In the genomic region with DNA sequence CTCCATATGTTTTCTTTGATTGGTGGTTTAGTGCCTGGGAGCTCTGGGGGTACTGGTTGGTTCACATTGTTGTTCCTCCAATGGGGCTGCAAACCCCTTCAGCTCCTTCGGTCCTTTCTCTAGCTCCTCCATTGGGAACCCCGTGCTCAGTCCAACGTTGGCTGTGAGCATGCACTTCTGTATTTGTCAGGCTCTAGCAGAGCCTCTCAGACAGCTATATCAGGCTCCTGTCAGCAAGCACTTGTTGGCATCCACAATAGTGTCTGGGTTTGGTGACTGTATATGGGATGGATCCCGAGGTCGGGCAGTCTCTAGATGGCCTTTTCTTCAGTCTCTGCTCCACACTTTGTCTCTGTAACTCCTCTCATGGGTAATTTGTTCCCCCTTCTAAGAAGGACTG, we compare ENCODE assay signal across 9 mouse cellular contexts. TPM values are rescaled to one million over a fixed set of nuclear protein-coding genes. Genes with fewer than 3 reads are reported as not detected.
A peak's percentile ranks its signal among the peaks of the same experiment; 100 is the strongest.
DNase-seq lines count a peak whose midpoint lies in the region; ATAC-seq lines count a peak whose summit lies in the region.
"Not testable (repeated sequence)": the region's sequence is repeated elsewhere in the genome, so short reads cannot be mapped to it uniquely, and the experiment has no call there.
"Had no signal": no experiment of that assay in that cellular context is flagged by ENCODE, and none has a peak within 500 bp of the region (broad histone marks: within the 10 kb centered on the region; RNA-seq: fewer than 3 reads in every experiment).

No protein-coding gene starts in this region.

- H3K27ac ChIP-seq in forebrain, embryonic 11.5 days (ENCODE audit: low read depth, low read length); intestine, embryonic 14.5 days (ENCODE audit: low read depth); liver, embryonic 11.5 days (ENCODE audit: low read depth, low read length): not testable (repeated sequence)
- H3K27ac ChIP-seq in heart, embryonic 12.5 days (ENCODE audit: poor library complexity, severe bottlenecking) = 0 out of 2 replicates have a peak overlapping the region, but pooled peaks have one; percentile 1
- H3K27ac ChIP-seq in heart, embryonic 14.5 days (replicated peaks in 1 of 2; ENCODE audit: control insufficient read depth in 1 of 2, insufficient read depth in 1 of 2, low read depth in 2 of 2, low read length in 2 of 2) = 0 out of 4 replicates have a peak overlapping the region, but pooled peaks have one; percentile 33 to 43
- H3K27ac ChIP-seq in heart, embryonic 16.5 days (ENCODE audit: low read length) = 0 out of 2 replicates have a peak overlapping the region, but pooled peaks have one; percentile 35

- H3K9ac ChIP-seq in forebrain, embryonic 11.5 days (ENCODE audit: low read length); heart, embryonic 12.5 days; heart, embryonic 14.5 days (ENCODE audit: low read length); heart, embryonic 16.5 days (ENCODE audit: low read length); intestine, embryonic 14.5 days (ENCODE audit: low read length); liver, embryonic 11.5 days (ENCODE audit: low read depth, low read length): not testable (repeated sequence)

- WGBS in forebrain, embryonic 11.5 days = 65% methylated on average over 5 of the region's 5 CpGs
- WGBS in heart, embryonic 12.5 days = 32% methylated on average over 5 of the region's 5 CpGs
- 19% methylated on average over 5 of the region's 5 CpGs for WGBS in heart, embryonic 14.5 days
- 32% methylated on average over 5 of the region's 5 CpGs for WGBS in heart, embryonic 16.5 days
- 61% methylated on average over 5 of the region's 5 CpGs for WGBS in intestine, embryonic 14.5 days
- WGBS in liver, embryonic 11.5 days = 52% methylated on average over 5 of the region's 5 CpGs

- not testable (repeated sequence) for ATAC-seq in forebrain, embryonic 11.5 days (replicated peaks; ENCODE audit: low FRiP score); heart, embryonic 12.5 days (ENCODE audit: insufficient number of reproducible peaks, low FRiP score); heart, embryonic 14.5 days (ENCODE audit: insufficient number of reproducible peaks, insufficient read depth, low FRiP score, low read depth); intestine, embryonic 14.5 days (replicated peaks; ENCODE audit: low FRiP score, low TSS enrichment, low read depth); liver, embryonic 11.5 days (replicated peaks; ENCODE audit: low FRiP score)
- ATAC-seq in heart, embryonic 16.5 days (replicated peaks; ENCODE audit: extremely low read depth, insufficient read depth, low FRiP score) = 0 out of 2 replicates have a peak, but pooled peaks have one; percentile 19

- not testable (repeated sequence) for H3K27me3 ChIP-seq in forebrain, embryonic 11.5 days (ENCODE audit: control insufficient read depth, insufficient read depth, low read length); heart, embryonic 12.5 days (replicated peaks); heart, embryonic 14.5 days (ENCODE audit: control insufficient read depth, insufficient read depth, low read length); heart, embryonic 16.5 days (ENCODE audit: control insufficient read depth, insufficient read depth, low read length); intestine, embryonic 14.5 days (replicated peaks; ENCODE audit: control insufficient read depth, insufficient read depth, low read length); liver, embryonic 11.5 days (replicated peaks; ENCODE audit: control insufficient read depth, insufficient read depth, low read length)

- DNase-seq in forebrain, embryonic 11.5 days (ENCODE audit: low spot score) = peak; percentile 11
- peak; percentile 21 for DNase-seq in heart, adult 8-10 months (ENCODE audit: low spot score)
- peak; percentile 23 for DNase-seq in intestine, embryonic 14.5 days (ENCODE audit: low spot score)
- DNase-seq in liver, embryonic 11.5 days (ENCODE audit: low spot score) = peak; percentile 19
- DNase-seq in thymus, postnatal 0 days (ENCODE audit: low spot score) = peak; percentile 0

- H3K4me2 ChIP-seq in forebrain, embryonic 11.5 days (ENCODE audit: low read depth, low read length, severe bottlenecking); heart, embryonic 12.5 days; heart, embryonic 14.5 days (ENCODE audit: low read length); heart, embryonic 16.5 days (ENCODE audit: low read depth, low read length); intestine, embryonic 14.5 days (ENCODE audit: low read length); liver, embryonic 11.5 days: not testable (repeated sequence)

- H3K9me3 ChIP-seq in forebrain, embryonic 11.5 days (ENCODE audit: control insufficient read depth, low read length); heart, embryonic 12.5 days (replicated peaks); heart, embryonic 14.5 days (ENCODE audit: control insufficient read depth, low read length); heart, embryonic 16.5 days (replicated peaks; ENCODE audit: control insufficient read depth, low read length); intestine, embryonic 14.5 days (ENCODE audit: control insufficient read depth, low read length); liver, embryonic 11.5 days (ENCODE audit: control insufficient read depth, low read length): not testable (repeated sequence)

- H3K4me3 ChIP-seq in forebrain, embryonic 11.5 days (ENCODE audit: low read depth, low read length); heart, embryonic 12.5 days; heart, embryonic 14.5 days (ENCODE audit: control insufficient read depth in 1 of 2, insufficient read depth in 1 of 2, low read depth in 1 of 2, low read length in 2 of 2); heart, embryonic 16.5 days (ENCODE audit: low read length); intestine, embryonic 14.5 days (ENCODE audit: low read depth, low read length); liver, embryonic 11.5 days (ENCODE audit: low read depth, low read length): not testable (repeated sequence)

- H3K4me1 ChIP-seq in forebrain, embryonic 11.5 days (replicated peaks; ENCODE audit: control insufficient read depth, insufficient read depth, low read length); heart, embryonic 14.5 days (ENCODE audit: control insufficient read depth in 2 of 2, insufficient read depth in 2 of 2, low read length in 2 of 2); intestine, embryonic 14.5 days (replicated peaks; ENCODE audit: control insufficient read depth, insufficient read depth, low read length); liver, embryonic 11.5 days (replicated peaks; ENCODE audit: control insufficient read depth, insufficient read depth, low read length): not testable (repeated sequence)
- peaks cover 12% of the 10 kb centered on the region for H3K4me1 ChIP-seq in heart, embryonic 12.5 days (replicated peaks)
- peaks cover 12% of the 10 kb centered on the region for H3K4me1 ChIP-seq in heart, embryonic 16.5 days (ENCODE audit: control insufficient read depth, insufficient read depth, low read length)

- not testable (repeated sequence) for H3K36me3 ChIP-seq in forebrain, embryonic 11.5 days (ENCODE audit: control insufficient read depth, insufficient read depth, low read length); heart, embryonic 12.5 days; heart, embryonic 14.5 days (ENCODE audit: control insufficient read depth, insufficient read depth, low read length); heart, embryonic 16.5 days (ENCODE audit: control insufficient read depth, insufficient read depth); intestine, embryonic 14.5 days (ENCODE audit: control insufficient read depth, insufficient read depth, low read length); liver, embryonic 11.5 days (ENCODE audit: control insufficient read depth, insufficient read depth, low read length)

RNA-seq across cellular contexts. Expression of a gene that starts 5.4 kb away (rescaled TPM):
- polyA plus RNA-seq in forebrain, embryonic 11.5 days (2014; fragmentation: Nextera tagmentation; extraction: Ambion mirVana) = 8.6 and 10.4 TPM in 2 replicates
- total RNA-seq in heart, adult 8-10 months (2022) = 1 to 10 TPM in 2 of 4 experiments, under 1 TPM in 2; 0.80 to 3.1 (median 1.6) TPM
- polyA plus RNA-seq in heart, embryonic 12.5 days (2016; fragmentation: Nextera tagmentation; extraction: Ambion mirVana) = 36.8 and 38.2 TPM in 2 replicates
- 43.7 and 51.6 TPM in 2 replicates for polyA plus RNA-seq in heart, embryonic 14.5 days (2014; fragmentation: Nextera tagmentation; extraction: Ambion mirVana)
- polyA plus RNA-seq in heart, embryonic 16.5 days (2015; fragmentation: Nextera tagmentation; extraction: Ambion mirVana) = 36.3 and 43.4 TPM in 2 replicates
- 55.8 and 58.2 TPM in 2 replicates for polyA plus RNA-seq in intestine, embryonic 14.5 days (2014; fragmentation: Nextera tagmentation; extraction: Ambion mirVana)
- 28.3 and 32.1 TPM in 2 replicates for polyA plus RNA-seq in liver, embryonic 11.5 days (2014; fragmentation: Nextera tagmentation; extraction: Ambion mirVana)
- polyA plus RNA-seq in thymus, postnatal 0 days (2015; fragmentation: Nextera tagmentation; extraction: Ambion mirVana) = 1.5 and 2.4 TPM in 2 replicates
- polyA plus RNA-seq: C2C12 had no signal

RNA-seq across cellular contexts. Expression of a gene that starts 6.2 kb away (rescaled TPM):
- polyA plus RNA-seq in forebrain, embryonic 11.5 days (2014; fragmentation: Nextera tagmentation; extraction: Ambion mirVana) = 0.39 TPM in 1 of 2 replicates, not detected in the other
- under 1 TPM in 3 of 4 experiments, not detected in 1; 0.09 to 0.22 (median 0.14) TPM for total RNA-seq in heart, adult 8-10 months (2022)
- 0.06 and 0.14 TPM in 2 replicates for polyA plus RNA-seq in heart, embryonic 12.5 days (2016; fragmentation: Nextera tagmentation; extraction: Ambion mirVana)
- polyA plus RNA-seq in heart, embryonic 14.5 days (2014; fragmentation: Nextera tagmentation; extraction: Ambion mirVana) = 0.16 and 0.23 TPM in 2 replicates
- polyA plus RNA-seq in heart, embryonic 16.5 days (2015; fragmentation: Nextera tagmentation; extraction: Ambion mirVana) = 0.17 and 0.22 TPM in 2 replicates
- 0.11 and 0.36 TPM in 2 replicates for polyA plus RNA-seq in intestine, embryonic 14.5 days (2014; fragmentation: Nextera tagmentation; extraction: Ambion mirVana)
- polyA plus RNA-seq in liver, embryonic 11.5 days (2014; fragmentation: Nextera tagmentation; extraction: Ambion mirVana) = 0.12 TPM in 2 replicates
- 0.05 and 0.08 TPM in 2 replicates for polyA plus RNA-seq in thymus, postnatal 0 days (2015; fragmentation: Nextera tagmentation; extraction: Ambion mirVana)
- polyA plus RNA-seq: C2C12 had no signal

RNA-seq across cellular contexts. Expression of a gene that starts 39.9 kb away (rescaled TPM):
- polyA plus RNA-seq in forebrain, embryonic 11.5 days (2014; fragmentation: Nextera tagmentation; extraction: Ambion mirVana) = 123 and 132 TPM in 2 replicates
- total RNA-seq in heart, adult 8-10 months (2022) = 100 to 1,000 TPM in 2 of 4 experiments, 10 to 100 TPM in 2; 95.4 to 106 (median 99.0) TPM
- polyA plus RNA-seq in heart, embryonic 12.5 days (2016; fragmentation: Nextera tagmentation; extraction: Ambion mirVana) = 87.3 and 91.9 TPM in 2 replicates
- 88.4 and 89.1 TPM in 2 replicates for polyA plus RNA-seq in heart, embryonic 14.5 days (2014; fragmentation: Nextera tagmentation; extraction: Ambion mirVana)
- polyA plus RNA-seq in heart, embryonic 16.5 days (2015; fragmentation: Nextera tagmentation; extraction: Ambion mirVana) = 105 and 108 TPM in 2 replicates
- polyA plus RNA-seq in intestine, embryonic 14.5 days (2014; fragmentation: Nextera tagmentation; extraction: Ambion mirVana) = 101 and 103 TPM in 2 replicates
- polyA plus RNA-seq in liver, embryonic 11.5 days (2014; fragmentation: Nextera tagmentation; extraction: Ambion mirVana) = 124 and 128 TPM in 2 replicates
- 120 TPM in 2 replicates for polyA plus RNA-seq in thymus, postnatal 0 days (2015; fragmentation: Nextera tagmentation; extraction: Ambion mirVana)
